Mouse (Mus musculus): Measurements from ENCODE around the gene Sh3rf3. TPM values are rescaled to one million over a fixed set of nuclear protein-coding genes. Genes with fewer than 3 reads are reported as not detected.
A peak's percentile ranks its signal among the peaks of the same experiment; 100 is the strongest.

The Sh3rf3 gene
- polyA plus RNA-seq, 1 experiment from 2014 or later = 2.4 TPM

DNA sequence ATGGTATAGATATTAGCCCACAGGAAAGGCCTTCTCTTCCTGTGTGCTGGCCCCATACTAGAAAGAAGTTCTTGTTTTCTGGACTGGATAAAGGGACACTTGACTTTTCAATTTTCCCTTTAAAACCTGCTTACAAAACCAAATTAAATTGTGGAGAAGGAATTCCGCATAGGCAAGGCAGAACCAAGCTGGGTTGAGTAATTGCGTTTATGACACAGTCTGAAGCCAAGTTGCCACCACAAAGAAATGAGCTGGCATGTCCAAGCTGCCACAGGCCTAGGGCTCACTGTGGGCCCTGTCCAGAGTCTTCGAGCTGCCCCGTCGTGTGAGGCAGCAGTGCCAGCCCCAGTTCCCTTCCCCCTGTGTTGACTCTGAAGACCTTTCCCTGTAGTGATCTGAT, 156.2 kb downstream of the Sh3rf3 start:
- Histone ChIP-seq H3K27me3 (no peaks in the 10 kb centered on the region), H3K4me2 (no peak overlapping the region), H3K9me3 (no peaks in the 10 kb centered on the region), H3K9ac (no peak overlapping the region), H3K4me1 (peaks cover 26% of the 10 kb centered on the region), H3K36me3 (no peaks in the 10 kb centered on the region), H3K4me3 (no peak overlapping the region), H3K27ac (no peak overlapping the region)
- ATAC-seq (ENCODE audit: borderline replicate concordance, extremely low read depth, low FRiP score, low TSS enrichment) = no peak
- WGBS = 86% methylated on average over 5 of the region's 5 CpGs

- Histone ChIP-seq H3K4me3 (no peak overlapping the region), H3K27me3 (no peaks in the 10 kb centered on the region), H3K36me3 (no peaks in the 10 kb centered on the region), H3K4me1 (peaks cover 26% of the 10 kb centered on the region), H3K9me3 (no peaks in the 10 kb centered on the region), H3K9ac (no peak overlapping the region), H3K27ac (peak overlapping the region; percentile 79), H3K4me2 (no peak overlapping the region)
- ATAC-seq (ENCODE audit: borderline replicate concordance, extremely low read depth, low FRiP score, low TSS enrichment) = peak; percentile 79
- WGBS = 61% methylated on average over 1 of the region's 1 CpGs
Measured at GRCm38 (mm10) chr10:58972115-58972514, 159.0 kb downstream of the Sh3rf3 start.

GRCm38 (mm10) chr10:58974138-58974537, 161.0 kb downstream of the Sh3rf3 start:
- H3K4me2 ChIP-seq = no peak overlapping the region
- no peak for ATAC-seq (ENCODE audit: borderline replicate concordance, extremely low read depth, low FRiP score, low TSS enrichment)
- no peaks in the 10 kb centered on the region for H3K27me3 ChIP-seq
- H3K9ac ChIP-seq = no peak overlapping the region
- no peaks in the 10 kb centered on the region for H3K36me3 ChIP-seq
- no peak overlapping the region; the same call in 1 of the 2 replicates for H3K27ac ChIP-seq
- WGBS = 47% methylated on average over 5 of the region's 5 CpGs
- H3K4me1 ChIP-seq = peaks cover 19% of the 10 kb centered on the region
- no peak overlapping the region for H3K4me3 ChIP-seq
- H3K9me3 ChIP-seq = no peaks in the 10 kb centered on the region

- Histone ChIP-seq H3K36me3 (no peaks in the 10 kb centered on the region), H3K9me3 (no peaks in the 10 kb centered on the region), H3K4me3 (no peak overlapping the region), H3K27ac (no peak overlapping the region), H3K27me3 (no peaks in the 10 kb centered on the region), H3K4me2 (no peak overlapping the region), H3K9ac (no peak overlapping the region), H3K4me1 (peaks cover 15% of the 10 kb centered on the region; the same call in 1 of the 2 replicates)
- 68% methylated on average over 7 of the region's 7 CpGs for WGBS
- ATAC-seq (ENCODE audit: borderline replicate concordance, extremely low read depth, low FRiP score, low TSS enrichment) = no peak
Measured at GRCm38 (mm10) chr10:58979320-58979959, 166.3 kb downstream of the Sh3rf3 start.

DNA sequence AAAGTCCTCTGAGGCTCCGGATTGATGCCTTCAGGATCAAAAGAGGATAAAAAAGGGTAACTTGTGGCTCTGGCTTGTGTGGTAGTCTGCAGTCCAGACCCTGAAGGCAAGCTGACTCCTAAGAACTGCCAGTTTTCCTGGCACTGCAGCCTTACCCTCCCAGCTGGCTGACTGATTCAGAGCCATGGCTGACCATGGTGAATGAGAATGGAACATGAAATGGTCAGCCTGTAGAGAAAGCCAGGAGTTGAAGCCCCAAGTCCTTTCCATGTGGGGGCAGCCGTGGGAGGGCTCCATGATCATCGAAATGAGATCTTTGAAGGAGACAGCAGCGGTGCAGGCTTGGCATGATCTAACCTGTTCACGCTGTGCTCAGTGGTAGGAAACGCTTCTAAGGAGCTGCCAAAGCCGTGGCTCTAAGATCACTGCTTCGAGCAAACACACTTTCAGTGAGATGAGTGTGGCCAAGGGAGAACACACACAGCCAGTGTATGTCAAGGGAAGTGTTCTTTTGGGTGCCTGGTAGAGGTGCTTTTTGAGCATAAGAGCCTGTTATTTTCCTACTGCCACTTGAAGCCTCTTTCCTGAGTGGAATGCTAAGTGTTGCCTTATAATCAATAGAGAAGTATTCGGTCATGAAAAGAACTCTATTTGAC, 168.6 kb downstream of the Sh3rf3 start:
- no peaks in the 10 kb centered on the region for H3K9me3 ChIP-seq
- no peak overlapping the region for H3K4me2 ChIP-seq
- peak overlapping the region; percentile 88 for H3K27ac ChIP-seq
- H3K9ac ChIP-seq = no peak overlapping the region
- no peaks in the 10 kb centered on the region for H3K36me3 ChIP-seq
- H3K27me3 ChIP-seq = no peaks in the 10 kb centered on the region
- peak; percentile 64 for ATAC-seq (ENCODE audit: borderline replicate concordance, extremely low read depth, low FRiP score, low TSS enrichment)
- no peak overlapping the region for H3K4me3 ChIP-seq
- WGBS = 64% methylated on average over 9 of the region's 9 CpGs
- H3K4me1 ChIP-seq = peaks cover 15% of the 10 kb centered on the region; the same call in 1 of the 2 replicates

GRCm38 (mm10) chr10:58982546-58983154, 169.5 kb downstream of the Sh3rf3 start:
- no peaks in the 10 kb centered on the region for H3K36me3 ChIP-seq
- no peak overlapping the region for H3K4me3 ChIP-seq
- no peaks in the 10 kb centered on the region for H3K27me3 ChIP-seq
- peaks cover 15% of the 10 kb centered on the region; the same call in 1 of the 2 replicates for H3K4me1 ChIP-seq
- peak overlapping the region; percentile 88 for H3K27ac ChIP-seq
- 62% methylated on average over 5 of the region's 5 CpGs for whole genome bisulfite sequencing
- no peak overlapping the region for H3K4me2 ChIP-seq
- ATAC-seq (ENCODE audit: borderline replicate concordance, extremely low read depth, low FRiP score, low TSS enrichment) = no peak
- H3K9me3 ChIP-seq = no peaks in the 10 kb centered on the region
- H3K9ac ChIP-seq = no peak overlapping the region

- Histone ChIP-seq H3K4me1 (no peaks in the 10 kb centered on the region), H3K9me3 (no peaks in the 10 kb centered on the region), H3K27me3 (no peaks in the 10 kb centered on the region), H3K4me3 (no peak overlapping the region), H3K4me2 (no peak overlapping the region), H3K9ac (no peak overlapping the region), H3K27ac (no peak overlapping the region), H3K36me3 (no peaks in the 10 kb centered on the region)
- 80% methylated on average over 3 of the region's 3 CpGs for WGBS
- no peak for ATAC-seq (ENCODE audit: borderline replicate concordance, extremely low read depth, low FRiP score, low TSS enrichment)
Measured at GRCm38 (mm10) chr10:58991611-58992010, 178.5 kb downstream of the Sh3rf3 start.

DNA sequence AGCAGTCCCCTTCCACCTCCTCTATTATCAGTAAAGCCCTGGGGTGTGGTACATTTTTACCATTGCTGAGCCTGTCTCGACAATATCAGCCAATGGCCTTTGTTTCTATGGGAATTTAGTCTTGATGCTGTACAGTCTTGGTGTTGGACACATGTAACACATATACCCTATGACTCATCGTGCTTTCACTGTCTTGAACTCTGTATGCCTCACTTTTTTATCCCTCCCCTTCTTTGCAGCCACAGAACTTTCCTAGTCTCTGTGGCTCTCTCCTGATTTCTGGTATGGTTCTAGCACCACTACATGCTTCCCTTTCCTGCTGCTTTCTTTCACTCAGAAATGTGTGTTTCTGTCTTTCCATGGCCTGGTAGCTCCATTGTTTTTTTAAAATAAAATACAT, 181.6 kb downstream of the Sh3rf3 start:
- H3K4me1 ChIP-seq = no peaks in the 10 kb centered on the region
- no peaks in the 10 kb centered on the region for H3K36me3 ChIP-seq
- no peak overlapping the region for H3K4me2 ChIP-seq
- H3K9me3 ChIP-seq = no peaks in the 10 kb centered on the region
- H3K9ac ChIP-seq = no peak overlapping the region
- no peak for ATAC-seq (ENCODE audit: borderline replicate concordance, extremely low read depth, low FRiP score, low TSS enrichment)
- H3K4me3 ChIP-seq = no peak overlapping the region
- 73% methylated on average over 2 of the region's 2 CpGs for WGBS
- no peak overlapping the region for H3K27ac ChIP-seq
- no peaks in the 10 kb centered on the region for H3K27me3 ChIP-seq

DNA sequence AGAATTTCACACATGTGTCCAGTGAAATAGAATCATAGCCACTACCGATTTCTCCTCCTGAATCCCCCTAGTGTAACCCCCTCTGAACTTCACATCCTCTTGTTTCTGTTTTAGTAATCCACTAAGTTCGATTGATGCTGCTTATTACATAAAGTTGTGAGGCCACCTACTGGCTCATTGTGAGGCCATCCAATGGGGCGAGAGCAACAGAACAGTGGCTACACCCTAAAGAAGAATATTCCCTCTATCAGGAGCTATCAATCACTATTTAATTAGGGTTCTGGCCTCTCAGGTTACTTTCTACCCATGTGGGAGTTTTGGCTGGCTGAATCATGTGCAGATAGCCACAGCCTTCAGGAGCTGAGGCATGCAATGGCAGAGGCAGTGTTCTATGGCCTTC, 182.0 kb downstream of the Sh3rf3 start:
- 57% methylated on average over 3 of the region's 3 CpGs for WGBS
- H3K27ac ChIP-seq = no peak overlapping the region
- no peak overlapping the region for H3K9ac ChIP-seq
- no peaks in the 10 kb centered on the region for H3K27me3 ChIP-seq
- no peaks in the 10 kb centered on the region for H3K36me3 ChIP-seq
- H3K4me3 ChIP-seq = no peak overlapping the region
- no peaks in the 10 kb centered on the region for H3K9me3 ChIP-seq
- H3K4me1 ChIP-seq = no peaks in the 10 kb centered on the region
- no peak for ATAC-seq (ENCODE audit: borderline replicate concordance, extremely low read depth, low FRiP score, low TSS enrichment)
- no peak overlapping the region for H3K4me2 ChIP-seq

GRCm38 (mm10) chr10:59002361-59002760, 189.2 kb downstream of the Sh3rf3 start:
- Histone ChIP-seq H3K4me1 (no peaks in the 10 kb centered on the region), H3K9me3 (no peaks in the 10 kb centered on the region), H3K9ac (no peak overlapping the region), H3K36me3 (no peaks in the 10 kb centered on the region), H3K27me3 (no peaks in the 10 kb centered on the region), H3K4me2 (no peak overlapping the region), H3K27ac (no peak overlapping the region), H3K4me3 (no peak overlapping the region)
- ATAC-seq (ENCODE audit: borderline replicate concordance, extremely low read depth, low FRiP score, low TSS enrichment) = no peak
- WGBS = 85% methylated on average over 9 of the region's 9 CpGs

- Histone ChIP-seq H3K36me3 (no peaks in the 10 kb centered on the region), H3K9ac (no peak overlapping the region), H3K4me3 (no peak overlapping the region), H3K9me3 (no peaks in the 10 kb centered on the region), H3K4me2 (no peak overlapping the region), H3K4me1 (no peaks in the 10 kb centered on the region), H3K27ac (no peak overlapping the region), H3K27me3 (no peaks in the 10 kb centered on the region)
- no peak for ATAC-seq (ENCODE audit: borderline replicate concordance, extremely low read depth, low FRiP score, low TSS enrichment)
- WGBS = 80% methylated on average over 7 of the region's 7 CpGs
Measured at GRCm38 (mm10) chr10:59011415-59011814, 198.3 kb downstream of the Sh3rf3 start.

GRCm38 (mm10) chr10:59013618-59014017, 200.5 kb downstream of the Sh3rf3 start:
- no peak overlapping the region for H3K4me2 ChIP-seq
- no peaks in the 10 kb centered on the region for H3K36me3 ChIP-seq
- no peaks in the 10 kb centered on the region for H3K27me3 ChIP-seq
- H3K27ac ChIP-seq = no peak overlapping the region
- H3K9ac ChIP-seq = no peak overlapping the region
- 84% methylated on average over 9 of the region's 9 CpGs for WGBS
- no peaks in the 10 kb centered on the region for H3K4me1 ChIP-seq
- ATAC-seq (ENCODE audit: borderline replicate concordance, extremely low read depth, low FRiP score, low TSS enrichment) = no peak
- H3K9me3 ChIP-seq = no peaks in the 10 kb centered on the region
- H3K4me3 ChIP-seq = no peak overlapping the region

Measured in lung, embryonic 15.5 days (tissue).